Mouse (Mus musculus): Measurements from ENCODE around the gene Foxp1. TPM values are rescaled to one million over a fixed set of nuclear protein-coding genes. Genes with fewer than 3 reads are reported as not detected.
A peak's percentile ranks its signal among the peaks of the same experiment; 100 is the strongest.

The Foxp1 gene
- polyA plus RNA-seq, 1 experiment: 129 TPM

- Histone ChIP-seq H3K36me3 (ENCODE audit: control insufficient read depth, insufficient read depth, low read length) (peaks cover 14% of the 10 kb centered on the region), H3K27me3 (ENCODE audit: control insufficient read depth, insufficient read depth, low read length) (no peaks in the 10 kb centered on the region), H3K27ac (ENCODE audit: control insufficient read depth, insufficient read depth, low read length) (no peak overlapping the region), H3K4me1 (replicated peaks; ENCODE audit: control insufficient read depth, insufficient read depth, low read length) (no peaks in the 10 kb centered on the region), H3K4me3 (ENCODE audit: control insufficient read depth, insufficient read depth, low read length) (no peak overlapping the region)
- TF ChIP-seq CTCF (IDR thresholded peaks at IDR 0.05; ENCODE audit: borderline replicate concordance, control insufficient read depth, extremely low read depth, insufficient read depth, low read length, poor library complexity): no peak
- DNase-seq: no peak
- WGBS: 96% methylated on average over 9 of the region's 9 CpGs
Observed at GRCm38 (mm10) chr6:99065569-99066353, 456.8 kb downstream of the Foxp1 start.

- Histone ChIP-seq H3K36me3 (ENCODE audit: control insufficient read depth, insufficient read depth, low read length) (0 out of 2 replicates have a peak, but pooled peaks cover 3% of the 10 kb centered on the region), H3K4me1 (replicated peaks; ENCODE audit: control insufficient read depth, insufficient read depth, low read length) (no peaks in the 10 kb centered on the region), H3K27ac (ENCODE audit: control insufficient read depth, insufficient read depth, low read length) (no peak overlapping the region), H3K27me3 (ENCODE audit: control insufficient read depth, insufficient read depth, low read length) (no peaks in the 10 kb centered on the region), H3K4me3 (ENCODE audit: control insufficient read depth, insufficient read depth, low read length) (no peak overlapping the region)
- DNase-seq: no peak
- 95% methylated on average over 10 of the region's 10 CpGs for WGBS
- TF ChIP-seq POLR2A (IDR thresholded peaks at IDR 0.05; ENCODE audit: control insufficient read depth, extremely low read depth, insufficient read depth, low read length, poor library complexity) (no peak), CTCF (IDR thresholded peaks at IDR 0.05; ENCODE audit: borderline replicate concordance, control insufficient read depth, extremely low read depth, insufficient read depth, low read length, poor library complexity) (no peak)
Observed at GRCm38 (mm10) chr6:99063982-99064484, 458.5 kb downstream of the Foxp1 start.

DNA sequence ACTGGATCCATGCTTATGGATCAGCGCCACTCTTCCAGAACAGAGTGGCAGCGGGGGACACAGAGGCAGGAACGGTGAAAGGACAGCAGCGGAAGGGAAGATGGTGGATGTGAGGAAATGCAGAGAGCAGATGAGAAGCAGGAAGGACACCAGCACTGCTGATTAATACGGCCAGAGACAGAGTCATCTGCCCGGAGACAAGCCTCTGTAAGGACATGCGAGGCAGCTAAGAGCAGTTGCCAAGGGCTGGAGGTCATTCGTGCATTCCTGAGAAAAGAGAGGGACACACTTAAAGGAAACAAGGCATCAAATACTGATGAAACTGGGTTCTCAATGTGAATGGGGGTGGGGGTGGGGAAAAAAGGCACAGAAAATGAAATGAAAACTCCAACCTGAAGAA lies 459.6 kb downstream of the Foxp1 start:
- Histone ChIP-seq H3K4me3 (ENCODE audit: control insufficient read depth, insufficient read depth, low read length) (no peak overlapping the region), H3K27me3 (ENCODE audit: control insufficient read depth, insufficient read depth, low read length) (no peaks in the 10 kb centered on the region), H3K36me3 (ENCODE audit: control insufficient read depth, insufficient read depth, low read length) (0 out of 2 replicates have a peak, but pooled peaks cover 3% of the 10 kb centered on the region), H3K4me1 (replicated peaks; ENCODE audit: control insufficient read depth, insufficient read depth, low read length) (no peaks in the 10 kb centered on the region), H3K27ac (ENCODE audit: control insufficient read depth, insufficient read depth, low read length) (no peak overlapping the region)
- DNase-seq: no peak
- TF ChIP-seq POLR2A (IDR thresholded peaks at IDR 0.05; ENCODE audit: control insufficient read depth, extremely low read depth, insufficient read depth, low read length, poor library complexity) (no peak), CTCF (IDR thresholded peaks at IDR 0.05; ENCODE audit: borderline replicate concordance, control insufficient read depth, extremely low read depth, insufficient read depth, low read length, poor library complexity) (no peak)
- 93% methylated on average over 8 of the region's 8 CpGs for WGBS

DNA sequence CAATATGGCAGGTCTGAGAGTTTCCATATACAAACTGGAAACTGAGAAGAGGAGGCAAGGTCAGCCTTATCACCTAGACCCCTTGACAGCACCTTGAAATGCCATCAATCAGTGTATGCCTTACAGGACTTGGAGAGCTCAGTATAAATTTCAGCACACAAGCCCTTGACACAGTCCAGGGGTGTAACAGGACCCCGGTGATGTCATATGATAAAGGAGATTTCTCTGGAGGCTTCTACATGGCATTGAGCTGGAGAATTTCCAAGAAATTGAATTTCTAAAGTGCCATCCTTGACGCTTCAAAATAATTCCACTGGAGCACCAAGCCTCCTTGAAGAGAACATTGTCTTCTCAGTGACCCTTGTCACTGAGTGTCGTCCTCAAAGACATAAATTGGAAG lies 463.8 kb downstream of the Foxp1 start:
- TF ChIP-seq POLR2A (IDR thresholded peaks at IDR 0.05; ENCODE audit: control insufficient read depth, extremely low read depth, insufficient read depth, low read length, poor library complexity) (no peak), CTCF (IDR thresholded peaks at IDR 0.05; ENCODE audit: borderline replicate concordance, control insufficient read depth, extremely low read depth, insufficient read depth, low read length, poor library complexity) (no peak)
- Histone ChIP-seq H3K36me3 (ENCODE audit: control insufficient read depth, insufficient read depth, low read length) (no peaks in the 10 kb centered on the region), H3K4me1 (replicated peaks; ENCODE audit: control insufficient read depth, insufficient read depth, low read length) (no peaks in the 10 kb centered on the region), H3K27ac (ENCODE audit: control insufficient read depth, insufficient read depth, low read length) (no peak overlapping the region), H3K4me3 (ENCODE audit: control insufficient read depth, insufficient read depth, low read length) (no peak overlapping the region), H3K27me3 (ENCODE audit: control insufficient read depth, insufficient read depth, low read length) (no peaks in the 10 kb centered on the region)
- DNase-seq: no peak
- 93% methylated on average over 3 of the region's 3 CpGs for WGBS

DNA sequence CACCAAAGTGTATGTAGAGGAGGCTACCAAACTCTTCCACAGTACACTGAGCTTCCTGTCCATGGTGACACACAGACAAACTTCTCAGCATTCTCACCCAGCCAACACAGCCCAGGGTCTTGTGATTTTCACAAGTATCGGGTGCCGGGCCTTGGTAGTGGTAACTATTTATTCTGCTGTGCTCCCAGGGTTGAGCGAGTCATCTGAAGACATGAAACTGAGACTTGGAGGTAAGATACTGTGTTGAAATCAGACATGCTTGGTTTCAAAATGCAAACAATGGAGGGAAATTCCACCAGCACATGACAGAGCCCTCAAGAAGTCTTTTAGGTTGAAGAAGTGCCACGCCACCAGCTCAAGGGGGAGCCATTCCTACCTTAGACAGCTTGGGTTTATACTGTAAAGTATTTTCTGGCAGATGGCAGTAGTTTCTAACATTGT lies 465.4 kb downstream of the Foxp1 start:
- TF ChIP-seq POLR2A (IDR thresholded peaks at IDR 0.05; ENCODE audit: control insufficient read depth, extremely low read depth, insufficient read depth, low read length, poor library complexity): no peak
- TF ChIP-seq CTCF (IDR thresholded peaks at IDR 0.05; ENCODE audit: borderline replicate concordance, control insufficient read depth, extremely low read depth, insufficient read depth, low read length, poor library complexity): no peak
- no peaks in the 10 kb centered on the region for H3K27me3 ChIP-seq (ENCODE audit: control insufficient read depth, insufficient read depth, low read length)
- H3K4me1 ChIP-seq (replicated peaks; ENCODE audit: control insufficient read depth, insufficient read depth, low read length): no peaks in the 10 kb centered on the region
- 78% methylated on average over 4 of the region's 4 CpGs for WGBS
- H3K4me3 ChIP-seq (ENCODE audit: control insufficient read depth, insufficient read depth, low read length): no peak overlapping the region
- H3K27ac ChIP-seq (ENCODE audit: control insufficient read depth, insufficient read depth, low read length): peak overlapping the region; percentile 28; the same call in 1 of the 2 replicates
- H3K36me3 ChIP-seq (ENCODE audit: control insufficient read depth, insufficient read depth, low read length): no peaks in the 10 kb centered on the region
- peak; percentile 21 for DNase-seq

GRCm38 (mm10) chr6:99056379-99056778 lies 466.1 kb downstream of the Foxp1 start:
- TF ChIP-seq CTCF (IDR thresholded peaks at IDR 0.05; ENCODE audit: borderline replicate concordance, control insufficient read depth, extremely low read depth, insufficient read depth, low read length, poor library complexity) (no peak), POLR2A (IDR thresholded peaks at IDR 0.05; ENCODE audit: control insufficient read depth, extremely low read depth, insufficient read depth, low read length, poor library complexity) (no peak)
- 88% methylated on average over 2 of the region's 2 CpGs for WGBS
- H3K27ac ChIP-seq (ENCODE audit: control insufficient read depth, insufficient read depth, low read length): no peak overlapping the region
- no peak overlapping the region for H3K4me3 ChIP-seq (ENCODE audit: control insufficient read depth, insufficient read depth, low read length)
- no peaks in the 10 kb centered on the region for H3K27me3 ChIP-seq (ENCODE audit: control insufficient read depth, insufficient read depth, low read length)
- no peaks in the 10 kb centered on the region for H3K4me1 ChIP-seq (replicated peaks; ENCODE audit: control insufficient read depth, insufficient read depth, low read length)
- H3K36me3 ChIP-seq (ENCODE audit: control insufficient read depth, insufficient read depth, low read length): no peaks in the 10 kb centered on the region
- DNase-seq: no peak
